16 mouse cellular contexts compared by ENCODE assay signal in genomic region chr2:113585721-113586531, GRCm38 (mm10).
A peak's percentile ranks its signal among the peaks of the same experiment; 100 is the strongest.
DNase-seq lines count a peak whose midpoint lies in the region; ATAC-seq lines count a peak whose summit lies in the region.
"Had no signal": no experiment of that assay in that cellular context is flagged by ENCODE, and none has a peak within 500 bp of the region (broad histone marks: within the 10 kb centered on the region; RNA-seq: fewer than 3 reads in every experiment).

No protein-coding gene starts in this region.

- H3K27ac ChIP-seq in forebrain, embryonic 12.5 days: no peak overlapping the region
- H3K27ac ChIP-seq: heart, embryonic 13.5 days; liver, embryonic 14.5 days; midbrain, embryonic 12.5 days had no signal

- 44% methylated on average over 6 of the region's 6 CpGs for WGBS in forebrain, embryonic 12.5 days

- peak; percentile 71; the same call in 1 of the 2 replicates for ATAC-seq in forebrain, embryonic 12.5 days (ENCODE audit: low FRiP score)
- no peak for ATAC-seq in megakaryocyte, adult 5-6 weeks (ENCODE audit: poor library complexity, severe bottlenecking)
- ATAC-seq: activated CD4-positive, CD25-positive, alpha-beta regulatory T cell, adult 4 months had no signal

- no peak overlapping the region for H3K4me3 ChIP-seq in forebrain, embryonic 12.5 days (replicated peaks)
- H3K4me3 ChIP-seq: heart, embryonic 13.5 days; midbrain, embryonic 12.5 days had no signal

- intact Hi-C loops in heart, postnatal 10 days (cut with DNase I): no loop called here

- H3K4me2 ChIP-seq in forebrain, embryonic 12.5 days: no peak overlapping the region
- H3K4me2 ChIP-seq: heart, embryonic 13.5 days; midbrain, embryonic 12.5 days had no signal

- no peaks in the 10 kb centered on the region for H3K36me3 ChIP-seq in forebrain, embryonic 12.5 days (replicated peaks)
- H3K36me3 ChIP-seq: heart, embryonic 13.5 days; midbrain, embryonic 12.5 days had no signal

- H3K4me1 ChIP-seq in forebrain, embryonic 12.5 days: peaks cover 3% of the 10 kb centered on the region; the same call in 1 of the 2 replicates
- H3K4me1 ChIP-seq: heart, embryonic 13.5 days; midbrain, embryonic 12.5 days had no signal

- no peaks in the 10 kb centered on the region for H3K9me3 ChIP-seq in forebrain, embryonic 12.5 days
- H3K9me3 ChIP-seq: heart, embryonic 13.5 days; midbrain, embryonic 12.5 days had no signal

- no peaks in the 10 kb centered on the region for H3K27me3 ChIP-seq in forebrain, embryonic 12.5 days
- H3K27me3 ChIP-seq: heart, embryonic 13.5 days; midbrain, embryonic 12.5 days had no signal

- no peak overlapping the region for H3K9ac ChIP-seq in forebrain, embryonic 12.5 days
- H3K9ac ChIP-seq: heart, embryonic 13.5 days; liver, embryonic 14.5 days; midbrain, embryonic 12.5 days had no signal

- DNase-seq in heart, adult 11 months: peak; percentile 36
- no peak for DNase-seq in heart, postnatal 10 days
- DNase-seq in right cerebral cortex, adult 18-20 months: peak; percentile 28
- no peak for DNase-seq in right cerebral cortex, postnatal 36 days (ENCODE audit: low spot score in 2 of 2)
- no peak for DNase-seq in thymus, postnatal 10 days (ENCODE audit: low spot score in 2 of 2)
- DNase-seq in spleen, postnatal 4 days (ENCODE audit: low spot score in 2 of 2): no peak
- DNase-seq: cerebellum, postnatal 25 days; kidney, adult 9 months; left cerebral cortex, postnatal 4 days; lung, postnatal 36 days had no signal

Comparison
In these comparisons a context has a peak if more than half of its experiments do, and no peak if none do; other contexts are left out.
1. DNase-seq: peak in heart, adult 11 months (single experiment) and right cerebral cortex, adult 18-20 months (single experiment); none in heart, postnatal 10 days (0 of 2), right cerebral cortex, postnatal 36 days (0 of 2), thymus, postnatal 10 days (0 of 2) and spleen, postnatal 4 days (0 of 2).